Mouse (Mus musculus) stomach, postnatal 0 days (tissue): ENCODE results near the gene Gtf2f2.

Experiments used
- CTCF ChIP-seq: IDR thresholded peaks from 2 replicates; pipeline ENCODE4 v1.5.1; 2016; ENCODE audit warnings: antibody characterized with exemption, low read depth, mild to moderate bottlenecking, moderate library complexity
- EP300 ChIP-seq: optimal IDR thresholded peaks from 2 replicates; pipeline ENCODE3; 2016; ENCODE audit warnings: antibody characterized with exemption

DNA sequence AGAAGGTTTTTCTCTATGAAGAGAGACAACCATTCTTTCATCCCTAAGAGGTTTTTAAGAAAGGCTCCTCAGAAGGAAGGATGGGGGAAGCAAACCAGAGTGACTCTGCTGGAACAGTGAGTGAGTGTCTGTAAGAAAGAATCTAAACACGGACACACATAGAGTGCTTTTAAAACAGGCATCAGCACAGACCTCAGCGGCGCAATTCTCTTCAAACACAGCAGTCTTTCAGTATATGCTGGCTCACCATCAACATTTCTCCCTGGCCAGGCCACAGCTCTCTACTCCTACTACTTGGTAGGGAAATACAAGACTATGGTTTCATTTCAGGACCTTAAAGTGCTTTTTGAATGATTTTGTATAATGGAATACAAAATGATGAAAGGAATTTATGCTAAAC is 29.4 kb downstream of the Gtf2f2 start:
- TF ChIP-seq CTCF (no peak), EP300 (no peak)
